Mouse (Mus musculus) cerebellum, adult 2 months (tissue): ENCODE measurements around the gene Enpep.

ENCODE experiments used
- CTCF ChIP-seq: fragments of 200-500 bp; IDR thresholded peaks from 2 replicates; pipeline ENCODE4 v1.5.1; 2011; ENCODE audit warnings: low read depth, mild to moderate bottlenecking, control low read depth, low read length, moderate library complexity, borderline replicate concordance; ENCODE audit not compliant: insufficient read depth
- POLR2A ChIP-seq: fragments of 200-500 bp; IDR thresholded peaks from 2 replicates; pipeline ENCODE4 v1.6.1; 2011; ENCODE audit warnings: low read length, control low read depth, borderline replicate concordance; ENCODE audit not compliant: insufficient read depth

DNA sequence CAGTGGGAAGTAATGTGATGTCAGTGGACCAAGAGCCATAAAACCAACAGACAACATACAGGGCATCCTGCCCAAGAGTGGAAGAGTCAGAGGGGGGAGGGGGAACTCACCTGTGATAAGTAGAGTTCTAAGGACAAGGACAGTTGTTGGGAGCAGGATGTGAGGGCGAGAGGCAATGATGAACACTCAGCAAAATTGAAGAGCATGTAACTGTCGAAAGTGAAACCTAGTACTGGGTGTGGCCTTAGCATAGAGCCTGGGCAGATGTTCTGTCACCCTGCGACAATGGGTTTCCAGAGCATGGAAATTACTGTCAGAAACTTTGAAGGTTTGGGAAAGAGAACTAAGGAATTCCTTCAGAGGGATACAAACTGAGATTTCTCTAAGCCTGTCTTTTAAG, 46.6 kb upstream of the Enpep start:
- TF ChIP-seq POLR2A = no peak
- no peak for TF ChIP-seq CTCF
